Mouse (Mus musculus) cerebellum, adult 2 months (tissue): Measurements from ENCODE around the gene Pard3b.

Experiments used
- CTCF ChIP-seq: fragments of 200-500 bp; IDR thresholded peaks from 2 replicates; pipeline ENCODE4 v1.5.1; 2011; ENCODE audit warnings: low read depth, mild to moderate bottlenecking, control low read depth, low read length, moderate library complexity, borderline replicate concordance; ENCODE audit not compliant: insufficient read depth
- POLR2A ChIP-seq: fragments of 200-500 bp; IDR thresholded peaks from 2 replicates; pipeline ENCODE4 v1.6.1; 2011; ENCODE audit warnings: low read length, control low read depth, borderline replicate concordance; ENCODE audit not compliant: insufficient read depth

DNA sequence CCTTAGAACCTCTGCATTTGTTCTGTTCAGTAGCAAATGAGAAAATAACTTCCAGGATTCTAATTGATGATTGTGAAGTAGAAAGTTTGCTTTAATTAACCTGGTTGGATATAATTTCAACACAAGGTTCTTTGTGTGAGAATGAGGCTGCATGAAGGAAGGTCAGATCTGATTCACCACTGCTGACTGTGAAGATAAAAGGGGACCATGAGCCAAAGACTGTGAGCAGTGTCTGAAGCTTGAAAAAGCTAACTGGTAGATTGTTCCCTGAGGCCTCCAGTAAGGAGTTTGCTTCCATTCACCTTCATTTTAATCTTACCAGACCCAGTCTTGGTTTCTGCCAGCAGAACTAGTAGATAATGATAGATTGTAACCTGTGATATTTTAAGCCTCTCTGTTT, 108.9 kb downstream of the Pard3b start:
- TF ChIP-seq POLR2A (no peak), CTCF (no peak)
